Mouse (Mus musculus): ENCODE results near the gene Nckap1.

DNA sequence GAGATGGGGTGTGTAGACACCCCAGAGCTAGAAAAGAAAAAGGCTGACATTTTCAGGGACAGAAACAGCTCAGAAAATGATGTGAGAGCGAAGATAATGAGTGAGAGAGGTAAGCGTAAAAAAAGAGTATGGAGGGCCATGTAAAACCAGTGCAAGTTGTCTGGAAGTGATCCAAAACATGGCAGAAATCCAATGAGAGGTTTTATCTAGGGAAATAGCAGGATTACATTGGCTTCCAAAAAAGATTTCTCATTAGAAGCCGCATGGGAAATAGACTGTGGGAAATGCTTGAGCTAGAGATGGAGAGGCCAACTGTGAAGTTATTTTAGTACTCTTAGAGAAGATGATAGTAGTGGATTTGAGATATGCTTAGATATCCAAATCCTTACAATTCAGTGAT, 40.7 kb upstream of the Nckap1 start:
- TF ChIP-seq EP300 (IDR thresholded peaks at IDR 0.05) = no peak
- TF ChIP-seq CTCF (IDR thresholded peaks at IDR 0.05) = no peak

All from lung, postnatal 0 days (tissue).